Mouse (Mus musculus): ENCODE measurements around the gene Capn1.
"Not testable (repeated sequence)": the region's sequence is repeated elsewhere in the genome, so short reads cannot be mapped to it uniquely, and the experiment has no call there.

Gene Capn1

GRCm38 (mm10) chr19:6015511-6016315 is at the start of gene Capn1:
Gene Capn1 (minus strand): TSS chr19:6015897.
- DNase-seq: peak; percentile 73 to 87

- DNase-seq: peak in 1 of 2 experiments; percentile 30
Observed at GRCm38 (mm10) chr19:6063081-6063480, 47.4 kb upstream of the Capn1 start.

GRCm38 (mm10) chr19:6062418-6062817 is 46.7 kb upstream of the Capn1 start:
- DNase-seq: peak in 1 of 2 experiments; percentile 37

- DNase-seq: peak; percentile 52 to 80
Observed at GRCm38 (mm10) chr19:6061641-6062302, 46.1 kb upstream of the Capn1 start.

GRCm38 (mm10) chr19:6061021-6061533 is 45.4 kb upstream of the Capn1 start, which contains the start of gene Znhit2:
Gene Znhit2 (plus strand): TSS chr19:6061192.
- peak; percentile 97 for DNase-seq

GRCm38 (mm10) chr19:6058966-6059365 is 43.3 kb upstream of the Capn1 start:
- DNase-seq: peak in 1 of 2 experiments; percentile 53

- no peak for DNase-seq
Observed at GRCm38 (mm10) chr19:6058513-6058912, 42.8 kb upstream of the Capn1 start.

- DNase-seq: peak; percentile 99 to 100
Observed at GRCm38 (mm10) chr19:6057313-6058096, 41.8 kb upstream of the Capn1 start, which contains the start of the genes Mrpl49 and Fau. Gene Mrpl49 (minus strand): TSS chr19:6057785. Gene Fau (plus strand): TSS chr19:6057844.

- DNase-seq: peak in 1 of 2 experiments; percentile 36
Observed at GRCm38 (mm10) chr19:6056696-6057095, 41.0 kb upstream of the Capn1 start.

- no peak for DNase-seq
Observed at GRCm38 (mm10) chr19:6054296-6054695, 38.6 kb upstream of the Capn1 start.

- DNase-seq: no peak
Observed at GRCm38 (mm10) chr19:6052516-6052915, 36.8 kb upstream of the Capn1 start.

- no peak for DNase-seq
Observed at GRCm38 (mm10) chr19:6048681-6049410, 33.1 kb upstream of the Capn1 start.

GRCm38 (mm10) chr19:6047899-6048166 is 32.1 kb upstream of the Capn1 start:
- no peak for DNase-seq

GRCm38 (mm10) chr19:6047154-6047898 is 31.6 kb upstream of the Capn1 start:
- DNase-seq: no peak

- DNase-seq: peak; percentile 90 to 95
Observed at GRCm38 (mm10) chr19:6046294-6047153, 30.8 kb upstream of the Capn1 start, which contains the start of gene Syvn1. Gene Syvn1 (plus strand): TSS chr19:6046576.

- DNase-seq: no peak
Observed at GRCm38 (mm10) chr19:6045366-6046293, 29.9 kb upstream of the Capn1 start.

- not testable (repeated sequence) for DNase-seq
Observed at GRCm38 (mm10) chr19:6044102-6044501, 28.4 kb upstream of the Capn1 start.

- no peak for DNase-seq
Observed at GRCm38 (mm10) chr19:6042293-6042692, 26.6 kb upstream of the Capn1 start.

- no peak for DNase-seq
Observed at GRCm38 (mm10) chr19:6040002-6040401, 24.3 kb upstream of the Capn1 start.
